Mouse (Mus musculus) spleen, adult 2 months (tissue): Measurements from ENCODE around the gene Mrpl54.

Source experiments
- CTCF ChIP-seq: fragments of 200-500 bp; IDR thresholded peaks from 2 replicates; pipeline ENCODE4 v1.5.1; 2011; ENCODE audit warnings: mild to moderate bottlenecking, inconsistent platforms; ENCODE audit not compliant: insufficient read depth, insufficient read length, insufficient replicate concordance; ENCODE audit errors: extremely low read depth
- POLR2A ChIP-seq: fragments of 200-500 bp; IDR thresholded peaks from 2 replicates; pipeline ENCODE4 v1.6.1; 2011; ENCODE audit warnings: low read depth, low read length, inconsistent platforms

GRCm38 (mm10) chr10:81287513-81288157, 20.9 kb upstream of the Mrpl54 start:
- TF ChIP-seq POLR2A (no peak), CTCF (peak; percentile 66; the same call in 1 of the 2 replicates)
